Mouse (Mus musculus) ES-Bruce4 (cell line): ENCODE data around the gene Gm10251.
"Not testable (repeated sequence)": the region's sequence is repeated elsewhere in the genome, so short reads cannot be mapped to it uniquely, and the experiment has no call there.

Source experiments
- CTCF ChIP-seq: IDR thresholded peaks from one replicate; pipeline ENCODE4 v1.8.1; 2011; ENCODE audit warnings: low read depth, low read length
- EP300 ChIP-seq: IDR thresholded peaks from 2 replicates; pipeline ENCODE4 v1.6.1; 2011; ENCODE audit warnings: low read depth, low read length; ENCODE audit not compliant: insufficient read depth
- POLR2A ChIP-seq: IDR thresholded peaks from one replicate; pipeline ENCODE4 v1.8.1; 2011; ENCODE audit warnings: low read length; ENCODE audit not compliant: insufficient read depth

DNA sequence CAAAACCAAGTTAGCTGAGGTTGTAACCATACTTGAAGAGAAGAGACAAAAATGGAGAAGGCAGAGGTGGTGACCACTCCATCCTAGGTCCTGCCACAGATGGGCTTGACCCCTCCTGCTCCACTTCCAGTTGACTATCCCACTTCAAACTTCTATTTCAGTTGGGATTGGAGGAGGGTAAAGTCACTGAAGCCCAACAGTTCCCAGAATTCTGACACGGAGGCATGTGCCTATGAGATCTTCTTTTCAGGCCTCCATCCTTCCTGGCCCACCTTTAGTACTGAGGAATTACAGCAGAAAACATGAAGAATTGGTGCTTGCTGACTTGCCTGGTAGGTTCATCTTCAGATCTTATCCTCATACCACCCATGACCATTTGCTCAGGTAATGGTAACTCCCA, at the start of gene Gm10251:
- not testable (repeated sequence) for TF ChIP-seq EP300, CTCF, POLR2A
